Mouse (Mus musculus): ENCODE results near the gene Tshz2. TPM values are rescaled to one million over a fixed set of nuclear protein-coding genes. Genes with fewer than 3 reads are reported as not detected.

Tshz2 gene
- polyA plus RNA-seq, 1 experiment from 2014 or later: 2.3 TPM

DNA sequence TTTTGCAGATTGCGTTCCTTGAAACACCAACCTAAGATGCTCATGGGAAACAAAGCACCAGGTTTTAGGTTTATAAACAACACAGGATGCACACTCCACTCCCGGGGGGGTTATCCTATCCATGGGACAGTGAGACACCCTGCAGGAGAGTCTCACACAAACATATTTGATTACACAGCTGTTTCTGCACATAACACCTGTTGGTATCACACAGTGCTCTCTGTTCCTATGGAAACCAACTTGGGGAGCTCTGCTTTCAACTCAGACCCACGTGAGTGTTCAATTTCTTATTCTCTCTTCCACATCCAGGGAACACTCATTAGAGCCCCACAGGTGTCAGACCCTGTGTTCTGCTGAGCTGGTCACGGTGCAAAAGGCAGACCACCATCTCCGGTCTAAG is 390.1 kb downstream of the Tshz2 start:
- H3K27me3 ChIP-seq (ENCODE audit: control insufficient read depth, insufficient read depth, low read length): no peaks in the 10 kb centered on the region
- no peaks in the 10 kb centered on the region for H3K9me3 ChIP-seq (replicated peaks; ENCODE audit: control insufficient read depth, low read length)
- no peaks in the 10 kb centered on the region for H3K36me3 ChIP-seq (replicated peaks; ENCODE audit: control insufficient read depth, insufficient read depth, low read depth, low read length)
- WGBS: 76% methylated on average over 5 of the region's 5 CpGs
- no peak overlapping the region for H3K27ac ChIP-seq (replicated peaks; ENCODE audit: low read depth, low read length)
- H3K4me2 ChIP-seq (ENCODE audit: low read depth, low read length): no peak overlapping the region
- DNase-seq (ENCODE audit: low spot score): no peak
- H3K9ac ChIP-seq (replicated peaks; ENCODE audit: low read length): no peak overlapping the region
- H3K4me3 ChIP-seq (ENCODE audit: low read depth, low read length): no peak overlapping the region
- no peak for ATAC-seq (replicated peaks; ENCODE audit: insufficient number of reproducible peaks, low FRiP score, low TSS enrichment, low read depth)
- H3K4me1 ChIP-seq (ENCODE audit: control insufficient read depth, insufficient read depth, low read length): no peaks in the 10 kb centered on the region

DNA sequence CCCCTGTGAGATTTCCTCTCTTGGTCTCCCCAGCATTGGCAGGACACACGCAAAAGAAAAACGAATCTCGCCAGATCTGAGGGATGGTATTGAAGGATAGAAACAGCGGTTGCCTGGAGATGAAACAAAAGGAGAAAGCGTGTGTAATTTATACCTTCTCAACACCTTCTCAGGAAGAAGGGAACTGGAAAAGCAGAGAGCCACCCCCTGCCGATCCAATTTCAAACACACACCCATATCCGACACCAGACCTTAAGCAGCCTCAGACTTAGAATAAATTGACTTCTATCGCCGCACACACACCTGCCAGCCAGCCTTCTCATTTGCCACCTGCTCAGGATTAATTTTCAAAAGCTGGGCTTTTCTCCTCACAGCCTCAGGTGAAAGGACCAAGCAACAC is 390.9 kb downstream of the Tshz2 start:
- no peaks in the 10 kb centered on the region for H3K9me3 ChIP-seq (replicated peaks; ENCODE audit: control insufficient read depth, low read length)

DNA sequence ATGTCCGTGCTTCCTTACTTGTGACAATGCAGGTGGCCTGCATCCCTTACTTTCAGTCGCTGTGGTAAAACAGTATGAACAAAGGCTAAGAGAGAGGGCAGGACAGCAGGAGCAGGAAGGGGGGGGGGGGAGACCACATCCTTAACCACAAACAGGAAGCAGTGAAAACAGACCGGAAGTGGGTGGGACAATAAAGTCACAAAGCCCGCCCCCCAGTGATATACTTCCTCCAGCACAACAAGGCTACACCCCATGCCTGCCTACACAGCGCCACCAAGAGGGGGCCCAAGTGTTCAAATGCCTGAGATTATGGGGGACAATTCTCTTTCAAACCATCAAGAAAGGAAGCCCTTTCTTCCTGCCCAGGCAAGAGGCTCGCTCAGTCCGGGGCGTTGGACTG is 392.1 kb downstream of the Tshz2 start:
- Histone ChIP-seq H3K27me3 (ENCODE audit: control insufficient read depth, insufficient read depth, low read length) (no peaks in the 10 kb centered on the region), H3K9ac (replicated peaks; ENCODE audit: low read length) (no peak overlapping the region), H3K4me1 (ENCODE audit: control insufficient read depth, insufficient read depth, low read length) (no peaks in the 10 kb centered on the region), H3K4me2 (ENCODE audit: low read depth, low read length) (no peak overlapping the region), H3K27ac (replicated peaks; ENCODE audit: low read depth, low read length) (no peak overlapping the region), H3K4me3 (ENCODE audit: low read depth, low read length) (no peak overlapping the region), H3K9me3 (replicated peaks; ENCODE audit: control insufficient read depth, low read length) (no peaks in the 10 kb centered on the region), H3K36me3 (replicated peaks; ENCODE audit: control insufficient read depth, insufficient read depth, low read depth, low read length) (no peaks in the 10 kb centered on the region)
- ATAC-seq (replicated peaks; ENCODE audit: insufficient number of reproducible peaks, low FRiP score, low TSS enrichment, low read depth): no peak
- no peak for DNase-seq (ENCODE audit: low spot score)
- 91% methylated on average over 8 of the region's 8 CpGs for whole genome bisulfite sequencing

More for the DNA sequence above, 390.9 kb downstream of the Tshz2 start:
- ATAC-seq (replicated peaks; ENCODE audit: insufficient number of reproducible peaks, low FRiP score, low TSS enrichment, low read depth) (no peak; the same call in 1 of the 2 replicates), DNase-seq (ENCODE audit: low spot score) (no peak)
- H3K4me1 ChIP-seq (ENCODE audit: control insufficient read depth, insufficient read depth, low read length): no peaks in the 10 kb centered on the region
- H3K9ac ChIP-seq (replicated peaks; ENCODE audit: low read length): no peak overlapping the region
- no peak overlapping the region for H3K4me2 ChIP-seq (ENCODE audit: low read depth, low read length)
- 0 out of 2 replicates have a peak overlapping the region, but pooled peaks have one; percentile 28 for H3K27ac ChIP-seq (replicated peaks; ENCODE audit: low read depth, low read length)
- H3K4me3 ChIP-seq (ENCODE audit: low read depth, low read length): no peak overlapping the region
- WGBS: 78% methylated on average over 9 of the region's 9 CpGs
- no peaks in the 10 kb centered on the region for H3K27me3 ChIP-seq (ENCODE audit: control insufficient read depth, insufficient read depth, low read length)
- H3K36me3 ChIP-seq (replicated peaks; ENCODE audit: control insufficient read depth, insufficient read depth, low read depth, low read length): no peaks in the 10 kb centered on the region

DNA sequence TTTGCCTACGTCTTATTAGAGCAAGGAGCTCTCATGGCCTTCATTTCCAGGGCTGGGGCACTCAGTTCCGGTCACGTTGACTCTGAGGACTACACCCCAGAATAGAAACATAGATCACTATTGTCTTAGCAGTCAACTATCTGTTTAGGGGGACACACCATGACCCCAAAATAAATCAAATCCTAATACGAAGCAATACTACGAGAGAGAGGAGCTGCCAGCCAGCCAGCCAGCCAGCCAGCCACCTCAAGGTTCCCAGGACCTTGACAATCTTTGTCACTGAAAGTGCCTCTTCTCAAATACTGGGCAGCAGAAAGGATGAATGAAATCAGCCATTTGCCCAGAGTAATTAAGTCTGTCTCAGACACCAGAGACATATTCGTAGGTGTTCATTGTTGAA is 393.1 kb downstream of the Tshz2 start:
- ATAC-seq (replicated peaks; ENCODE audit: insufficient number of reproducible peaks, low FRiP score, low TSS enrichment, low read depth): no peak
- H3K9me3 ChIP-seq (replicated peaks; ENCODE audit: control insufficient read depth, low read length): no peaks in the 10 kb centered on the region
- no peak overlapping the region for H3K4me3 ChIP-seq (ENCODE audit: low read depth, low read length)
- no peak overlapping the region for H3K27ac ChIP-seq (replicated peaks; ENCODE audit: low read depth, low read length)
- DNase-seq (ENCODE audit: low spot score): no peak
- no peaks in the 10 kb centered on the region for H3K36me3 ChIP-seq (replicated peaks; ENCODE audit: control insufficient read depth, insufficient read depth, low read depth, low read length)
- no peaks in the 10 kb centered on the region for H3K4me1 ChIP-seq (ENCODE audit: control insufficient read depth, insufficient read depth, low read length)
- H3K27me3 ChIP-seq (ENCODE audit: control insufficient read depth, insufficient read depth, low read length): no peaks in the 10 kb centered on the region
- 97% methylated on average over 6 of the region's 6 CpGs for WGBS
- no peak overlapping the region for H3K9ac ChIP-seq (replicated peaks; ENCODE audit: low read length)
- no peak overlapping the region for H3K4me2 ChIP-seq (ENCODE audit: low read depth, low read length)

DNA sequence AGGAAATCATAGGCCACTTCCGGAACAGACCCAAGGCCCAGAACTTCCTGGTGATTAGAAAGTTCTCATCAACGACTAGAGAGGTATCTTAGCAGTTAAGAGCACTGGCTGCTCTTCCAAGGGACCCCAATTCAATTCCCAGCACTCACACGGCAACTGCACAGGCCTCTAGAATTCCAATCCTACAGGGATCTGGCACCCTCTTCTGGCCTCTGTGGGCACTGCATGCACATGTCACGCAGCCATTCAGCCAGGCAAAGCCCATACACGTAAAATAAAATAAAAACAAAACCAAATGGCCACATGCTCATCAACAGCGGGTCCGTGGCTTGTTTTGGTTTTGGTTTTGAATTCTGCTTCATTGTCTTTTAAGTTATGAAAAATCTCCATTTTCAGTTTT is 395.0 kb downstream of the Tshz2 start:
- ATAC-seq (replicated peaks; ENCODE audit: insufficient number of reproducible peaks, low FRiP score, low TSS enrichment, low read depth) (no peak), DNase-seq (ENCODE audit: low spot score) (no peak)
- 93% methylated on average over 7 of the region's 7 CpGs for WGBS
- no peak overlapping the region for H3K4me2 ChIP-seq (ENCODE audit: low read depth, low read length)
- no peaks in the 10 kb centered on the region for H3K9me3 ChIP-seq (replicated peaks; ENCODE audit: control insufficient read depth, low read length)
- H3K27ac ChIP-seq (replicated peaks; ENCODE audit: low read depth, low read length): no peak overlapping the region
- H3K4me3 ChIP-seq (ENCODE audit: low read depth, low read length): no peak overlapping the region
- no peaks in the 10 kb centered on the region for H3K36me3 ChIP-seq (replicated peaks; ENCODE audit: control insufficient read depth, insufficient read depth, low read depth, low read length)
- no peaks in the 10 kb centered on the region for H3K27me3 ChIP-seq (ENCODE audit: control insufficient read depth, insufficient read depth, low read length)
- no peaks in the 10 kb centered on the region for H3K4me1 ChIP-seq (ENCODE audit: control insufficient read depth, insufficient read depth, low read length)
- H3K9ac ChIP-seq (replicated peaks; ENCODE audit: low read length): no peak overlapping the region

DNA sequence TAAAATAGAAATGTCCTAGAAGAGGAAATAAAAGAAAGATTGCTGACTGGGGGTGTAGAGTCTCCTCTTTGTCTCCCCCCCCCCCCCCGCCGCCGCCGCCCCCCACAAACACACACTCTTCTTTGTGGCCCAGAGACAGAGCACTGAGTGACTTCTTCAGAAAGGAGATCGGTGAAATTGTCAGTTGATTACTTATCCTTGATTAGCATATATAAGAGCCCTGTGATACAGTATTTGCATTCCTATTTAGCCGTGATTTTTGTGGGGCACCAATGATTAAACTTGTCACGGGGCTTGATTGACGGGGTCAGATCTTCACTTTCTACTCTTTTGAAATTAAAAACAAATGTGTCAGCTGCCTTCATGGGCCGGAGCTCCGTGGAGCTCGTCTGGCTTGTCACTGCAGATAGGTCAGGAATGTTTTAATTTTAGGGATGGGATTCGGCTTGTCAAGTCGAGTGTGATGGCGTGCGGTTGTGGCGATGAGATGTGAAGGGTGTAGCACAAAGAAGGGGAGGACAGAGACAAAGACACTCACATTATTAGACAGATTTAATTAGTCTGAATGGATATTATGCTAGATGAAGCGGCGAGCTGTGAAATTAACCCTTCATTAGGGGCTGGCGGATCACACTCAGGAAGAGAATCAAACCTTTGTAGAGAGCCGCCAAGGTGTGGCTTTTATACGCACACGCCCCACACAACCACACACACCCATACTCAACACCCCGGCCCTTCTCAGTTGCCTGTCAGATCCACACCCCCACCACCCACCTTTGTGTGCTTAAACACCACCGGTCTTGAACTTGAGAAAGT is 395.9 kb downstream of the Tshz2 start:
- DNase-seq (ENCODE audit: low spot score): no peak
- 0 out of 2 replicates have a peak, but pooled peaks have one; percentile 2 for ATAC-seq (replicated peaks; ENCODE audit: insufficient number of reproducible peaks, low FRiP score, low TSS enrichment, low read depth)

DNA sequence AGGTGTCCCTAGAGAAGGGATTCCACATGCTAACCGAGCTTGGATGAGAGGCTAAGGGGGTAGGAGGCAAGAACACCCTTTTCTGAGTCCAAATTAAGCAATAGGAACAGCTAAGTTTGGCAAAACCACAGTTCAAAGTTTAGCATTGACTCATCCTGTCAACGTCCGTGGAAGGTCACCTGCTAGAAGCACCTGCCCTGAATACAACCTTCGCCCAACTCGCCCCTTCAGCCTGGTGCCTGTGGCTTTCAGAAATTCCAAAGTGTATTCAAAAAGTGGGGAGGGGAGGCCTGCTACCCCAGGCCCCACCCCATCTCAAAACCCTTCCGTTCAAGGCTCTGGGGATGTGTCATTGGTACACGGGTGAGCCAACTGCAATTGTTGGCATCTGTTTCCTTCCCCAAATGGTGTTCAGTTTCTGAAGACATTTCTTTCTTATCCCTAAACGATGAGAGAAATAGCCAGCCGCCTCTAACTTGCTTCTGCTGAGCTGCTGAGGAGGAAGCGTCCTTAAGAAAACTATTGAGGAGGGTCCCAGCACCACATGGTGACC is 396.6 kb downstream of the Tshz2 start:
- Histone ChIP-seq H3K9me3 (replicated peaks; ENCODE audit: control insufficient read depth, low read length) (no peaks in the 10 kb centered on the region), H3K27me3 (ENCODE audit: control insufficient read depth, insufficient read depth, low read length) (no peaks in the 10 kb centered on the region), H3K4me2 (ENCODE audit: low read depth, low read length) (no peak overlapping the region), H3K36me3 (replicated peaks; ENCODE audit: control insufficient read depth, insufficient read depth, low read depth, low read length) (no peaks in the 10 kb centered on the region), H3K27ac (replicated peaks; ENCODE audit: low read depth, low read length) (no peak overlapping the region), H3K4me3 (ENCODE audit: low read depth, low read length) (no peak overlapping the region), H3K9ac (replicated peaks; ENCODE audit: low read length) (no peak overlapping the region), H3K4me1 (ENCODE audit: control insufficient read depth, insufficient read depth, low read length) (no peaks in the 10 kb centered on the region)
- WGBS: 83% methylated on average over 10 of the region's 10 CpGs
- DNase-seq (ENCODE audit: low spot score) (no peak), ATAC-seq (replicated peaks; ENCODE audit: insufficient number of reproducible peaks, low FRiP score, low TSS enrichment, low read depth) (no peak)

More for the DNA sequence above, 395.9 kb downstream of the Tshz2 start:
- no peaks in the 10 kb centered on the region for H3K27me3 ChIP-seq (ENCODE audit: control insufficient read depth, insufficient read depth, low read length)
- 71% methylated on average over 23 of the region's 24 CpGs for WGBS
- H3K9ac ChIP-seq (replicated peaks; ENCODE audit: low read length): no peak overlapping the region
- H3K4me2 ChIP-seq (ENCODE audit: low read depth, low read length): no peak overlapping the region
- no peak overlapping the region for H3K27ac ChIP-seq (replicated peaks; ENCODE audit: low read depth, low read length)
- H3K9me3 ChIP-seq (replicated peaks; ENCODE audit: control insufficient read depth, low read length): no peaks in the 10 kb centered on the region
- H3K4me3 ChIP-seq (ENCODE audit: low read depth, low read length): no peak overlapping the region
- no peaks in the 10 kb centered on the region for H3K36me3 ChIP-seq (replicated peaks; ENCODE audit: control insufficient read depth, insufficient read depth, low read depth, low read length)
- H3K4me1 ChIP-seq (ENCODE audit: control insufficient read depth, insufficient read depth, low read length): no peaks in the 10 kb centered on the region

DNA sequence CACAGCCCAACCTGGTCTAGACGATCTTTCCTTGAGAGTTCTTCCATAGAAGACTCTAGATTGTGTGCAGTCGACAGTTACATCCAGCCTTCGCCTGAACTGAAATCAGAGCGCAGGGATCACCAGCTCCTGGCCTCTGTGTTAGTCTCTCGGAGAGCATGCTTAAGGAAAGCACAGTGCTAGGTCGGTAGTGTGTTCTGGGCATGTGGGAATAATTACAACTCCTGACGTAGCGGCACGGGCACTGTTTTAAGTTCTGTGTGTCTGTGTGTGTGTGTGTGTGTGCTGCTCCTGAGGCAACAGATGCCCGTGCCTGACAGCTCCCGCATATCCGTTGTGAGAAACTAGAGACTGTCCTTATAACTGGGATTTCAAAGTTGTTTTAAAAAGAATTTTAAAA is 398.4 kb downstream of the Tshz2 start:
- Histone ChIP-seq H3K27ac (replicated peaks; ENCODE audit: low read depth, low read length) (no peak overlapping the region), H3K36me3 (replicated peaks; ENCODE audit: control insufficient read depth, insufficient read depth, low read depth, low read length) (no peaks in the 10 kb centered on the region), H3K4me3 (ENCODE audit: low read depth, low read length) (no peak overlapping the region), H3K4me1 (ENCODE audit: control insufficient read depth, insufficient read depth, low read length) (no peaks in the 10 kb centered on the region), H3K9me3 (replicated peaks; ENCODE audit: control insufficient read depth, low read length) (no peaks in the 10 kb centered on the region), H3K27me3 (ENCODE audit: control insufficient read depth, insufficient read depth, low read length) (no peaks in the 10 kb centered on the region), H3K9ac (replicated peaks; ENCODE audit: low read length) (no peak overlapping the region), H3K4me2 (ENCODE audit: low read depth, low read length) (no peak overlapping the region)
- WGBS: 49% methylated on average over 12 of the region's 12 CpGs
- DNase-seq (ENCODE audit: low spot score) (peak; percentile 76), ATAC-seq (replicated peaks; ENCODE audit: insufficient number of reproducible peaks, low FRiP score, low TSS enrichment, low read depth) (peak; percentile 60)
